Comparison of ENCODE assay signal across 14 mouse cellular contexts in the genomic region with DNA sequence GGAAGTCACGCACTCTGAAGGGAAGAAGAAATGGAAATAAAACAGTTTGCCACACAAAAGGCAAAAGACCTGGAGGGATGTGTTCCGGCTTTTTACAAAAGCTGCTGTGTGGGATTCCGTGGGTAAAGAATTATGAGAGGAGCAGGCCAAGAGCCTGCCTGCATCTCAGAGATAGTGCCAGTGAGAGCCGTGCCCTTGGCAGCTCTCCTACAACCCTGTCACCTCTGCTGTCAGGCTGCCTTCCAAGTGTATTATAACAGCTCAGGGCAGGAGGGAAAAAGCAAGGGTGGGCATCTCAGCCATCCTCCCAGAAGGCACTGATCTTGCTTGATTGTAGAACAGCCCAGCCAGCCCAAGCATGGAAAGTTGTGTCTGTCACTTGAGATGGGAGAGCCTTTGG.
A peak's percentile ranks its signal among the peaks of the same experiment; 100 is the strongest.
DNase-seq lines count a peak whose midpoint lies in the region; ATAC-seq lines count a peak whose summit lies in the region.
"Had no signal": no experiment of that assay in that cellular context is flagged by ENCODE, and none has a peak within 500 bp of the region (broad histone marks: within the 10 kb centered on the region; RNA-seq: fewer than 3 reads in every experiment).

No protein-coding gene starts in this region.

- peak; percentile 66; the same call in 1 of the 2 replicates for ATAC-seq in common myeloid progenitor, adult 5-6 weeks (replicated peaks; ENCODE audit: low read depth, poor library complexity, severe bottlenecking)
- ATAC-seq: CD4-positive, CD25-positive, alpha-beta regulatory T cell, adult 4 months; intestine, embryonic 16.5 days had no signal

- intact Hi-C loops in heart, postnatal 25 days (cut with DNase I) = no loop called here
- intact Hi-C loops in left cerebral cortex, postnatal 4 days (cut with DNase I) = no loop called here
- intact Hi-C loops in heart, postnatal 14 days (cut with DNase I) = loop anchor here (10.0 kb wide), 1 partner anchor 272 kb away; a partner anchor contains a TSS

- peak; percentile 32 to 35 for DNase-seq in heart, adult 18-20 months
- no peak for DNase-seq in heart, postnatal 25 days (ENCODE audit: low spot score)
- peak; percentile 75 for DNase-seq in left cerebral cortex, postnatal 4 days
- no peak for DNase-seq in left cerebral cortex, adult 18-20 months (ENCODE audit: low spot score in 2 of 2)
- DNase-seq in heart, postnatal 14 days = peak; percentile 26 to 53
- DNase-seq in liver (no peak), MN1 (ENCODE audit: low spot score) (no peak)
- DNase-seq: kidney, postnatal 10 days; liver, embryonic 13.5 days; lung, postnatal 10 days; thymus, postnatal 36 days had no signal

Comparison
In these comparisons a context has a peak if more than half of its experiments do, and no peak if none do; other contexts are left out.
1. DNase-seq: peak in heart, adult 18-20 months (2 of 2), left cerebral cortex, postnatal 4 days (single experiment) and heart, postnatal 14 days (2 of 2); none in heart, postnatal 25 days (single experiment), left cerebral cortex, adult 18-20 months (0 of 2), liver (single experiment) and MN1 (single experiment).